Mouse (Mus musculus) gastrocnemius, postnatal 4 days (tissue): ENCODE results near the gene Atox1. TPM values are rescaled to one million over a fixed set of nuclear protein-coding genes. Genes with fewer than 3 reads are reported as not detected.
A peak's percentile ranks its signal among the peaks of the same experiment; 100 is the strongest.
"Not testable (repeated sequence)": the region's sequence is repeated elsewhere in the genome, so short reads cannot be mapped to it uniquely, and the experiment has no call there.

ENCODE experiments used
- DNase-seq, 2 experiments: peaks; one replicate each; pipeline ENCODE4 v3.0.0; 2021 to 2022; ENCODE audit warnings: low spot score in 2 of 2, mixed read lengths in 2 of 2
- total RNA-seq, 2 experiments: library from RNA; stranded (reverse); gene quantifications; 2 replicates each; pipeline ENCODE4 v1.2.3; 2021

Gene Atox1
- total RNA-seq, 2 experiments from 2014 or later = 87.6 to 95.6 TPM

DNA sequence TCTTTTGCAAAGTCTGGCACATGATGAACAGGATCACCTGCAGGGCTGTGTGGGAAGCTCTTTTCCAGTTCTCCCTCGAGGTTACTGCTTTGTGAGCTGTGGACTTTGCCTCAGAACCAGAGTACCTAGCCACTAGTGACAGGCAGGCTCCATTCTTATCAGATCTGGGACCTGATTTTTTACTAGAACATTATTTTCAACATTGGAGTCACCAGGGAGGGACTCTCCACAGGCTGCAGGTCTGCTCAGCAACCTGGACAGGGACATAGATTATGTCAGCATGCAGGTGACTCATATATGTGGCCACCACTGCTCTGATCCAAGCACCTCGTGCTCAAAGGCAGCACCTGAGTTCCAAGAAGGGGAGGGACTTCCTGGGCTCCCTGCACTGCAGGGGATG, 5.9 kb downstream of the Atox1 start:
- DNase-seq = no peak

- DNase-seq = no peak
Measured at GRCm38 (mm10) chr11:55453640-55454039, 7.4 kb downstream of the Atox1 start.

DNA sequence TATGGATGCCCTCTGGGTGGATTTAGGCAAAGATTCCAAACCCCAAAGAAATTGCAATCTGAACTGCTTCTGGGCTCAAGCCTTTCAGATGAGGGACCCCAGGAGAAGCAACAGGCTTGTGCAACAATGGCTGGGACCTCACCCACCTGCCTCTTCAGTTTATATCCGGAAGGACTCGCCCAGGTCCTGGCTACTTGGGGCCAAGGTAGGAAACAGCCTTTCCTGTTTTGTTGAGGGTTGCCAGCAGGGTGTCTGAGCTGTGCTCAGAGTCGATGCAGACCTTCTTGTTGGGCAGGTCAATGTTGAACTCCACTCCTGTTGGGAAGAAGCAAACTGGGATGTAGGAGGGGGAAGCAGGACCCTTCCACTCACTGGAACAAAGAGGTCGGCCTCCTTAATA, 10.7 kb downstream of the Atox1 start:
- DNase-seq = no peak

- no peak for DNase-seq
Measured at GRCm38 (mm10) chr11:55449531-55449930, 11.5 kb downstream of the Atox1 start.

GRCm38 (mm10) chr11:55446579-55446978, 14.5 kb downstream of the Atox1 start:
- DNase-seq = peak; percentile 67 to 81

GRCm38 (mm10) chr11:55444772-55445171, 16.3 kb downstream of the Atox1 start:
- DNase-seq = peak in 1 of 2 experiments; percentile 35

DNA sequence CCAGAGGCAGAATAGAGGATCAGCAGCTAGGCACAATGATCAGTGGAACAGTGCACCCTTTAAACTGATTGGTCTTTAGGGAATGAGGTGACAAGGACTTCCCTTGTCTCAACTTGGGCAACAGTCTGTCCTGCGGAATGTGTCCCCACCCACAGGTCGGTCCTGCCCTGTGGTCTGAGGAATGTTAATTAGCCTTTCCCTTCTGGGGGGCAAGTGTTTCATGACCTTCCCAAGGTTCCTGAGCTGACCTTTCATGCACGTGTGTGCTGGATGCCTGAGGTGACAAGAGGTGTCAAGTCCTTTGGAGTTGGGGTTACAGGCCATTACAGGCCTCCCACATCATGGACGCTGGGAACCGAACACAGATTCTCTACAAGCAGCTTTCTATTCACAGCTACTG, 21.3 kb downstream of the Atox1 start:
- no peak for DNase-seq

- no peak for DNase-seq
Measured at GRCm38 (mm10) chr11:55438031-55438430, 23.0 kb downstream of the Atox1 start.

GRCm38 (mm10) chr11:55436089-55436488, 24.9 kb downstream of the Atox1 start:
- DNase-seq = no peak

DNA sequence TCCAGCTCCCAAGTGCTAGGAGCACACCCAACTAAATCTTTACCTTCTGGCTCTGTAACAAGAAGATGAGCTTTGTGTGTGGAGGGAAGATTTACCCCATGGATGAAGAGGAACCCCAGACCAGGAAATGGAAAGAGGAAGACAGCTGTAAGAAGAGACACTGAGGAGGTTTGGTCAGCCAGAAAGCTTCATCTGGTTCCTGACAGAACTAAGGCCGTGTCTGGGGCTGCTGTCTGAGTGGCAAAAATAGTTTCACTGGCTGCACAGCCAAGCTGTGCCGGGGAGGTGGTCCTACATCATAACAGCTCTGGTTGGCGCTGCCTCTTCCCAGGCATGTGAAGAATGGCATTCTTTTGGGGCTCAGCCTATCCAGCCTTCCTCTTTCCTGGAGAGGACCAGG, 28.1 kb downstream of the Atox1 start:
- DNase-seq = no peak

DNA sequence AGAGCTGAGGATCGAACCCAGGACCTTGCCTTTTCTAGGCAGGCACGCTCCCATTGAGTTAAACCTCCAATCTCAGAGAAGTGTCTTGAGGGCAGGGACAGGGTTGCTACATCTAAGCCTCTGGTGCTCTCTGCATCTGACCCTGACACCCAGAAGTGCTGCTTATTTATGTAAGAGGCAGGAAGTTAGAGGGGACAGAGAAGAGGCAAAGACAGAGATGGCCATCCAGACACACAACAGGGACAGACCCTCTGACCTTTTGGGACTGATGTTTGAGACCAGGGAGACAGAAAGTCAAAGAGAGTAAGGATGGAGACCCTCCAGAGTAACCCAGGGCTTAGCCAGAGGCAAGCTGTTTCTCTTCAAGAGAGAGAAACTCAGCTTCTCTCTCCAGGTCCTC, 31.1 kb downstream of the Atox1 start:
- DNase-seq = no peak

DNA sequence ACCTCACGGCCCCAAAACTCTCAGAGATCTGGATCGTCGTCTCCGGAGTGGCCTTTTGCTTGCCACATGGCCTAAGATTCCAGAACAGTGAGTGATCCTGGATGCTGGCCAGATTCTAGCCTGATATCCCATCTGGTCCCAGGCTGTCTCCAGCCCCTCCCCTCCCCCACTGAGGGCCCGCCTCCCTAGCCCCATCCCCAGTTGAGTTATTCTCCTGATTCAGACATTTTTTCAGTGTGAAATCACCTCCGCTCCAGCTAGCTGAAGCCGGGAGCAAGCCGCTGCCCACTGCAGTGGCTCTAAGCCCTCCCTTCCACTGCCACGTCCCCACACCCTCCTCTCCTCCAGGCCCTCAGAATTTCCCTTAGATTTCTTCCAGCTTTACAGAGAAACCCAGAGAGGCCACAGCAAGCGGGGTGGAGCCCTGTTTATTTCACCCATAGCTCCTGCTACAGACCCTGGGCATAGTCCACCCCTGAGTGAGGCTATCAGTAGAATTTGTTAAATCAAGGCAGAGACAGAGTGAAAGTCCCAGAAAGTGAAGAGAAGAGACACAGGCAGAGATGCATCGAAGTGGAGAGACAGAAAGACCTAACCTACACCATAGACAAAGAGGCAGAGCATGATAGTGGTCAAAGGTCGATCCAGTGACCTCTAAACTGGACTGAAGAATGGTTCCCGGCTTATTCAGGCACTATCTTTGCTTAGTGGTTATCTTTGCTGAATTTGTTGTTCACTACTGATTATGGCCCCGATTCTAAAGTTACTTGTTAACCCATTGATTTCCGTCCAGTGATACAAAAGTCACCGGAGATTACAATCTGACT, 32.6 kb downstream of the Atox1 start:
- DNase-seq = peak; percentile 96 to 98

GRCm38 (mm10) chr11:55424746-55425360, 36.2 kb downstream of the Atox1 start:
- peak in 1 of 2 experiments; percentile 37 for DNase-seq

GRCm38 (mm10) chr11:55423756-55424155, 37.3 kb downstream of the Atox1 start:
- peak in 1 of 2 experiments; percentile 54 for DNase-seq

DNA sequence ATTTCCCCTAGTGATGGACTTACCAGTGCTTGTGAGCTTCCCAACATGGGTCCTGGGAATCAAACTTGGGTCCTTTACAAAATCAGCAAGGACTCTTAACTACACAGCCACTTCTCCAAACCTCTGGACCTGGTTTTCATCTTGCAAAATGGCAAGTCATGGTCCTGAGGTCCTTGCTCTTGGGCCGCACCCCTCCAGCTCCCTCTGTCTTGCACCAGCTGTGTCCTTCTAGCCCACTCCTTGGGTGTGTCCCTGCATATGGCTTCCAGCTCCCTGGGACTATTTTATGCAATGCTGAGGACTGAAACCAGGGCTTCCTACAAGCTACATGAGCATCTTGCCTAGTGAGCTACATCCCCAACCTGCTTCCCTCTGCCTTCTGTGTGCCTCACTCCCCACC, 38.1 kb downstream of the Atox1 start, which contains the start of gene Sparc:
TSS of gene Sparc (minus strand) at position 206 of the 400 bp plus-strand sequence.
- no peak for DNase-seq

- peak; percentile 52 to 79 for DNase-seq
Measured at GRCm38 (mm10) chr11:55419678-55420307, 41.2 kb downstream of the Atox1 start.

GRCm38 (mm10) chr11:55419296-55419677, 41.8 kb downstream of the Atox1 start:
- DNase-seq = peak; percentile 35 to 71

DNA sequence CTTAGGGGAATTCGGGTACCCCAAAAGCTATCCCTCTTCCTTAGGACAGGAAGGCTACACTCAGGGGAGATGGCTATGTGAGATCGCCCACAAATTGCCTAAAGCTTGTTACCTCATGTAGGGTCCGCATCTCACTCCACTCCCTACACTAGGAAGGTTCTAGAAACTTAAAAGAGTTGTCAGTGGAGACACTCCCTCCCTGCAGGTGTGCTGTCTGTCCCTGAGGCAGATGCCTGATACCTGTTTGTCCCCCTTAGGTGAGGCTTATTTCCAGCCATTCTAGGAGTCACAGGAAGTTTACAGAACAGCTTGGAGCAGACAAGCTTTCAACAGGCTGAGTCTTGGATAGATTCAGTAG, 42.4 kb downstream of the Atox1 start:
- DNase-seq = no peak

GRCm38 (mm10) chr11:55417898-55418703, 42.9 kb downstream of the Atox1 start:
- peak in 1 of 2 experiments; percentile 68 for DNase-seq

GRCm38 (mm10) chr11:55416609-55417265, 44.3 kb downstream of the Atox1 start:
- DNase-seq = no peak

DNA sequence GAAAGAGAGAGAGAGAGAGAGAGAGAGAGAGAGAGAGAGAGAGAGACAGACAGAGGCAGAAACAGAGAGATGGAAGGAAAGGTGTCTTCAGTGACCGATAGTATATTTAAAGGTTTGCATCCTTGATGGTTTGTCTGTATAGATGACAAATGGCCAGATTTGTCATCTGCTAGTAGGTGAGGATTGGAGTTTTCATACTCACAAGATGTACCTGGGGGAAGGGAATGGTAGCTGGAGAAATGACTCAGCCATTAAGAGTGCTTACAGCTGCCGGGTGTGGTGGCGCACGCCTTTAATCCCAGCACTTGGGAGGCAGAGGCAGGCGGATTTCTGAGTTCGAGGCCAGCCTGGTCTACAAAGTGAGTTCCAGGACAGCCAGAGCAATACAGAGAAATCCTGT, 45.3 kb downstream of the Atox1 start:
- not testable (repeated sequence) for DNase-seq
